Mouse (Mus musculus) brain, embryonic 14.5 days (tissue): ENCODE measurements around the gene Epn3.

ENCODE experiments used
- CTCF ChIP-seq: fragments of 200-500 bp; IDR thresholded peaks from 2 replicates; pipeline ENCODE4 v1.5.1; 2012; ENCODE audit warnings: inconsistent platforms, mild to moderate bottlenecking, moderate library complexity, borderline replicate concordance; ENCODE audit not compliant: insufficient read depth, insufficient read length; ENCODE audit errors: extremely low read depth
- POLR2A ChIP-seq: fragments of 200-500 bp; IDR thresholded peaks from 2 replicates; pipeline ENCODE4 v1.6.1; 2012; ENCODE audit warnings: mild to moderate bottlenecking, inconsistent platforms, borderline replicate concordance; ENCODE audit not compliant: poor library complexity, insufficient read depth, insufficient read length, severe bottlenecking; ENCODE audit errors: extremely low read depth

DNA sequence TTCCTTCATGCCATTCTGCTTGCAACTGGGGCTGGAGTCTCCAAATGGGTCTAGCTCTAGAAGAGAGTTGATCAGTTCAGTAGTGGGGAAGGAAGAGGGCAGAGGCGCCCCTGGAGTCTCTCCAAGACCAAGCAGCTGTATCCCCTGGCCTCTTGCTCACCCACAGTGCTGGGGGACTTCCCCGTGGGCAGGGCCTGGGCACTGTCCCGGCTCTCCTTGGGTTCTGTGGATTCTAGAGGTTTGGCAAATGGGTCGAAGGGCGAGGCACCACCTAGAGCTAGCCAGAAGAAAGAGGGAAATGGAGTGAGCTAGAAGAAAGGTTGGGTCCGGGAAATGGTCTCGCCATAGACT, 8.1 kb downstream of the Epn3 start:
- no peak for TF ChIP-seq POLR2A
- no peak for TF ChIP-seq CTCF
